16 mouse cellular contexts compared by ENCODE assay signal in genomic region chr10:14941875-14942274, GRCm38 (mm10).
"Had no signal": no experiment of that assay in that cellular context is flagged by ENCODE, and none has a peak within 500 bp of the region (broad histone marks: within the 10 kb centered on the region; RNA-seq: fewer than 3 reads in every experiment).

No protein-coding gene starts in this region.

- ATAC-seq: liver, postnatal 0 days; midbrain, embryonic 15.5 days had no signal

- H3K4me1 ChIP-seq: limb, embryonic 12.5 days; liver, embryonic 13.5 days; megakaryocyte, embryonic 14.5 days; midbrain, embryonic 15.5 days; neural tube, embryonic 13.5 days had no signal

- H3K27ac ChIP-seq: limb, embryonic 12.5 days; liver, embryonic 13.5 days; macrophage; midbrain, embryonic 15.5 days; neural tube, embryonic 13.5 days had no signal

- H3K36me3 ChIP-seq: limb, embryonic 12.5 days; liver, embryonic 13.5 days; midbrain, embryonic 15.5 days; neural tube, embryonic 13.5 days had no signal

- H3K4me2 ChIP-seq: limb, embryonic 12.5 days; liver, embryonic 13.5 days; midbrain, embryonic 11.5 days; midbrain, embryonic 15.5 days; neural tube, embryonic 13.5 days had no signal

- H3K4me3 ChIP-seq: limb, embryonic 12.5 days; liver, embryonic 13.5 days; megakaryocyte, embryonic 14.5 days; midbrain, embryonic 15.5 days; neural tube, embryonic 13.5 days had no signal

- H3K9ac ChIP-seq: limb, embryonic 12.5 days; liver, embryonic 13.5 days; liver, postnatal 0 days; midbrain, embryonic 15.5 days; neural tube, embryonic 13.5 days had no signal

- H3K9me3 ChIP-seq: limb, embryonic 12.5 days; liver, embryonic 13.5 days; megakaryocyte, embryonic 14.5 days; midbrain, embryonic 15.5 days; neural tube, embryonic 13.5 days had no signal

- H3K27me3 ChIP-seq: limb, embryonic 12.5 days; liver, embryonic 13.5 days; megakaryocyte, embryonic 14.5 days; midbrain, embryonic 15.5 days; neural tube, embryonic 13.5 days had no signal

- DNase-seq: kidney, adult 2 months; kidney, postnatal 36 days; liver; liver, embryonic 13.5 days; liver, postnatal 0 days; retina, postnatal 1 day; right cerebral cortex, postnatal 4 days; spleen, adult 18-20 months; thymus, adult 18-20 months; thymus, postnatal 14 days had no signal
